Mouse (Mus musculus) embryonic facial prominence, embryonic 12.5 days (tissue): ENCODE results near the gene Pip4k2b. TPM values are rescaled to one million over a fixed set of nuclear protein-coding genes. Genes with fewer than 3 reads are reported as not detected.
A peak's percentile ranks its signal among the peaks of the same experiment; 100 is the strongest.

Experiments
- ATAC-seq: fragments of 200-750 bp; cut with Nextera tagmentation; 2 replicates; pipeline ENCODE4 v1.8.0; 2017; ENCODE audit not compliant: insufficient number of reproducible peaks, insufficient read depth, low FRiP score, low TSS enrichment
- H3K27ac ChIP-seq: fragments of 300-500 bp; sonication (generic); 2 replicates; pipeline ENCODE4 v1.5.1; 2016; ENCODE audit warnings: mild to moderate bottlenecking
- H3K27me3 ChIP-seq: fragments of 300-500 bp; sonication (generic); 2 replicates; pipeline ENCODE4 v1.6.1; 2016; ENCODE audit warnings: mild to moderate bottlenecking, moderate library complexity
- H3K36me3 ChIP-seq: fragments of 300-500 bp; sonication (generic); 2 replicates; pipeline ENCODE4 v1.6.1; 2016; ENCODE audit warnings: mild to moderate bottlenecking
- H3K4me1 ChIP-seq: fragments of 300-500 bp; sonication (generic); 2 replicates; pipeline ENCODE4 v1.6.1; 2016
- H3K4me2 ChIP-seq: fragments of 300-500 bp; sonication (generic); replicated peaks from 2 replicates; pipeline ENCODE4 v1.6.1; 2016; ENCODE audit warnings: mild to moderate bottlenecking, moderate library complexity
- H3K4me3 ChIP-seq: fragments of 300-500 bp; sonication (generic); 2 replicates; pipeline ENCODE4 v1.5.1; 2016; ENCODE audit warnings: mild to moderate bottlenecking
- H3K9ac ChIP-seq: fragments of 300-500 bp; sonication (generic); 2 replicates; pipeline ENCODE4 v1.6.1; 2016; ENCODE audit warnings: mild to moderate bottlenecking, moderate library complexity
- H3K9me3 ChIP-seq: fragments of 300-500 bp; sonication (generic); 2 replicates; pipeline ENCODE4 v1.6.1; 2016; ENCODE audit warnings: mild to moderate bottlenecking, moderate library complexity
- WGBS: fragments of 180-500 bp; shearing (Covaris S2); methylation state at CpG from one replicate; pipeline ENCODE4 v1.1.7; 2016; 5-methylcytosine and 5-hydroxymethylcytosine counted together
- polyA plus RNA-seq: library from polyadenylated mRNA; unstranded; fragments of >200 nt; fragmentation: Nextera tagmentation; extraction: Ambion mirVana; gene quantifications from 2 replicates; pipeline ENCODE4 v1.2.1, GENCODE M21; 2016

Pip4k2b gene
- polyA plus RNA-seq, 1 experiment from 2014 or later: 3.0 TPM

GRCm38 (mm10) chr11:97698741-97699611 lies 45.5 kb downstream of the Pip4k2b start:
- peak overlapping the region; percentile 97 for H3K9ac ChIP-seq
- peak overlapping the region; percentile 91 for H3K4me3 ChIP-seq
- WGBS: under 1% methylated on average over 63 of the region's 63 CpGs
- peak; percentile 1; the same call in 1 of the 2 replicates for ATAC-seq
- H3K4me1 ChIP-seq: peaks cover 56% of the 10 kb centered on the region
- H3K9me3 ChIP-seq: no peaks in the 10 kb centered on the region
- H3K27ac ChIP-seq: peak overlapping the region; percentile 98
- H3K4me2 ChIP-seq: peak overlapping the region; percentile 89
- no peaks in the 10 kb centered on the region for H3K27me3 ChIP-seq
- no peaks in the 10 kb centered on the region for H3K36me3 ChIP-seq

- Histone ChIP-seq H3K4me2 (peak overlapping the region; percentile 89), H3K27me3 (no peaks in the 10 kb centered on the region), H3K4me1 (peaks cover 54% of the 10 kb centered on the region), H3K27ac (peak overlapping the region; percentile 98), H3K4me3 (peak overlapping the region; percentile 91), H3K9me3 (no peaks in the 10 kb centered on the region), H3K36me3 (peaks cover 5% of the 10 kb centered on the region), H3K9ac (peak overlapping the region; percentile 97)
- 1% methylated on average over 14 of the region's 14 CpGs for WGBS
- no peak for ATAC-seq
Observed at GRCm38 (mm10) chr11:97697891-97698529, 46.5 kb downstream of the Pip4k2b start.

- Histone ChIP-seq H3K4me1 (peaks cover 54% of the 10 kb centered on the region), H3K9me3 (no peaks in the 10 kb centered on the region), H3K4me2 (peak overlapping the region; percentile 89), H3K27ac (peak overlapping the region; percentile 98), H3K4me3 (peak overlapping the region; percentile 91), H3K36me3 (peaks cover 12% of the 10 kb centered on the region), H3K9ac (peak overlapping the region; percentile 97), H3K27me3 (no peaks in the 10 kb centered on the region)
- ATAC-seq: no peak
- 48% methylated on average over 11 of the region's 11 CpGs for WGBS
Observed at GRCm38 (mm10) chr11:97697199-97697890, 47.2 kb downstream of the Pip4k2b start.

GRCm38 (mm10) chr11:97696669-97697068 lies 47.8 kb downstream of the Pip4k2b start:
- Histone ChIP-seq H3K4me2 (peak overlapping the region; percentile 89), H3K36me3 (peaks cover 19% of the 10 kb centered on the region), H3K9me3 (no peaks in the 10 kb centered on the region), H3K4me3 (peak overlapping the region; percentile 91; the same call in 1 of the 2 replicates), H3K9ac (no peak overlapping the region), H3K4me1 (peaks cover 50% of the 10 kb centered on the region), H3K27me3 (no peaks in the 10 kb centered on the region), H3K27ac (0 out of 2 replicates have a peak overlapping the region, but pooled peaks have one; percentile 0)
- ATAC-seq: no peak
- WGBS: 56% methylated on average over 8 of the region's 8 CpGs

GRCm38 (mm10) chr11:97695712-97696401 lies 48.6 kb downstream of the Pip4k2b start:
- H3K9me3 ChIP-seq: no peaks in the 10 kb centered on the region
- H3K4me3 ChIP-seq: peak overlapping the region; percentile 16; the same call in 1 of the 2 replicates
- no peaks in the 10 kb centered on the region for H3K27me3 ChIP-seq
- ATAC-seq: no peak
- H3K4me1 ChIP-seq: peaks cover 42% of the 10 kb centered on the region
- H3K27ac ChIP-seq: 0 out of 2 replicates have a peak overlapping the region, but pooled peaks have one; percentile 41
- H3K36me3 ChIP-seq: peaks cover 27% of the 10 kb centered on the region
- peak overlapping the region; percentile 28 for H3K4me2 ChIP-seq
- H3K9ac ChIP-seq: no peak overlapping the region
- 37% methylated on average over 9 of the region's 9 CpGs for WGBS

- no peak overlapping the region for H3K9ac ChIP-seq
Observed at GRCm38 (mm10) chr11:97694921-97695711, 49.4 kb downstream of the Pip4k2b start.

GRCm38 (mm10) chr11:97694435-97694834 lies 50.1 kb downstream of the Pip4k2b start:
- H3K4me1 ChIP-seq: peaks cover 40% of the 10 kb centered on the region
- H3K36me3 ChIP-seq: peaks cover 39% of the 10 kb centered on the region
- H3K9me3 ChIP-seq: no peaks in the 10 kb centered on the region
- no peaks in the 10 kb centered on the region for H3K27me3 ChIP-seq
- H3K9ac ChIP-seq: no peak overlapping the region
- 91% methylated on average over 4 of the region's 4 CpGs for WGBS
- no peak overlapping the region for H3K27ac ChIP-seq
- no peak overlapping the region for H3K4me3 ChIP-seq
- no peak overlapping the region for H3K4me2 ChIP-seq
- no peak for ATAC-seq

More at GRCm38 (mm10) chr11:97694921-97695711, 49.4 kb downstream of the Pip4k2b start:
- H3K9me3 ChIP-seq: no peaks in the 10 kb centered on the region
- H3K4me2 ChIP-seq: peak overlapping the region; percentile 28
- 0 out of 2 replicates have a peak overlapping the region, but pooled peaks have one; percentile 41 for H3K27ac ChIP-seq
- H3K4me1 ChIP-seq: peaks cover 40% of the 10 kb centered on the region
- H3K36me3 ChIP-seq: peaks cover 34% of the 10 kb centered on the region
- 55% methylated on average over 17 of the region's 17 CpGs for WGBS
- H3K27me3 ChIP-seq: no peaks in the 10 kb centered on the region
- H3K4me3 ChIP-seq: peak overlapping the region; percentile 16; the same call in 1 of the 2 replicates
- no peak for ATAC-seq

- Histone ChIP-seq H3K36me3 (peaks cover 53% of the 10 kb centered on the region), H3K4me2 (no peak overlapping the region), H3K27ac (no peak overlapping the region), H3K9me3 (no peaks in the 10 kb centered on the region), H3K4me3 (no peak overlapping the region), H3K4me1 (peaks cover 17% of the 10 kb centered on the region), H3K9ac (no peak overlapping the region), H3K27me3 (no peaks in the 10 kb centered on the region)
- 26% methylated on average over 10 of the region's 10 CpGs for WGBS
- ATAC-seq: no peak
Observed at GRCm38 (mm10) chr11:97689861-97690260, 54.6 kb downstream of the Pip4k2b start.

- Histone ChIP-seq H3K4me2 (no peak overlapping the region), H3K36me3 (peaks cover 45% of the 10 kb centered on the region), H3K9ac (no peak overlapping the region), H3K27ac (no peak overlapping the region), H3K4me1 (peaks cover 9% of the 10 kb centered on the region), H3K4me3 (no peak overlapping the region), H3K9me3 (no peaks in the 10 kb centered on the region), H3K27me3 (no peaks in the 10 kb centered on the region)
- whole genome bisulfite sequencing: 87% methylated on average over 3 of the region's 3 CpGs
- no peak for ATAC-seq
Observed at GRCm38 (mm10) chr11:97687061-97687460, 57.4 kb downstream of the Pip4k2b start.

- Histone ChIP-seq H3K4me1 (peaks cover 9% of the 10 kb centered on the region), H3K9ac (0 out of 2 replicates have a peak overlapping the region, but pooled peaks have one; percentile 12), H3K36me3 (peaks cover 45% of the 10 kb centered on the region), H3K4me2 (peak overlapping the region; percentile 83), H3K4me3 (peak overlapping the region; percentile 38; the same call in 1 of the 2 replicates), H3K27me3 (no peaks in the 10 kb centered on the region), H3K27ac (no peak overlapping the region), H3K9me3 (no peaks in the 10 kb centered on the region)
- 73% methylated on average over 11 of the region's 11 CpGs for WGBS
- no peak for ATAC-seq
Observed at GRCm38 (mm10) chr11:97686322-97686908, 58.1 kb downstream of the Pip4k2b start.
